Mouse (Mus musculus) cerebellum, adult 11-12 months (tissue): ENCODE results near the gene Eif4h.

Experiments
- DNase-seq: peaks from one replicate; pipeline ENCODE4 v3.0.0; 2022

Eif4h gene

GRCm38 (mm10) chr5:134604376-134604775 is 34.9 kb downstream of the Eif4h start:
- DNase-seq, result no peak

GRCm38 (mm10) chr5:134597711-134598110 is 41.6 kb downstream of the Eif4h start:
- DNase-seq, result no peak

- no peak for DNase-seq
Measured at GRCm38 (mm10) chr5:134593093-134593492, 46.2 kb downstream of the Eif4h start.

DNA sequence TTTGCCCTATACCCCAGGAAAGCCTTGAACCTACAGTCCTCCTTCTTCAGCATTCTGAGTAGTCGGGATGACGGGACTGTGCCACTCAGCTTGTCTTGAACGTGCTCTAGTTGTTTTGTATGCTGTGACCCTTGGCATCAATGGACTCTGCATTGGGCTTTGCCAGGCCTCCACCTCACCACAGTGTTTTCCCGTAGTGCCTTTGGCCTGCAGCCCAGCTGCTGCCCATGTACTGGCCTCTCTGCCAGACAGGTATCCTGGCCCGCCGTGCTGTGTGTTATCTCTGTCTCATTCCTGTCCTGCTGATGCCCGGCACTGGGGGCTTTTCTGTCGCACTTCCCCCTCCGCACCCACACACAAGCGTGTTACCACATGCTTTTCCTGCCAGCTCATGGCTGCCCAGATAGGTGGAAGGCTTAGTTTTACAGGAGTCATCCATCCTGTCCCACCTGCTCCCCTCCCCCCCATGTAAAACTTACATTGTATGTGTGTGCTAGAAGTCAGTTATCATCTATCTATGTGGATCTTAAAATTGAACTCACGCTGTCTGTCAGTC is 47.2 kb downstream of the Eif4h start:
- DNase-seq, result peak; percentile 19

GRCm38 (mm10) chr5:134589900-134590299 is 49.4 kb downstream of the Eif4h start:
- no peak for DNase-seq

DNA sequence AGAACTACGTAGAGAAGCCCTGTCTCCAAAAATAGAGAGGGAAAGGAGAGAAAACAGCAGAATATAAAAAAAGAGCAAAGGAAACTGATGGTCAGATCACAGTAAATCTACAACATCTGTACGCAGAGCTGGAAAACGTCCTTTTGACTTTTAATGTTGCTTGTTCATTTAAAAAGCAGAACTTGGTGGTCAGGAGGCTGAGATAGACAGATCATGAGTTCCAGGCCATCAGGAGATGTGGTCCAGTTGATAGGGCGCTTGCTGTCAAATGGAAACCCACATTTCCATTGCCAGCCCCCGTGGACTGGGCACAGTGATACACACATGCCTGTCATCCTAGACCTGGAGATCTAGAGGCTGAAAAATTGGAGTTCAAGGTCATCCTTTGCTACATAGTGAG is 54.5 kb downstream of the Eif4h start:
- DNase-seq, result no peak

DNA sequence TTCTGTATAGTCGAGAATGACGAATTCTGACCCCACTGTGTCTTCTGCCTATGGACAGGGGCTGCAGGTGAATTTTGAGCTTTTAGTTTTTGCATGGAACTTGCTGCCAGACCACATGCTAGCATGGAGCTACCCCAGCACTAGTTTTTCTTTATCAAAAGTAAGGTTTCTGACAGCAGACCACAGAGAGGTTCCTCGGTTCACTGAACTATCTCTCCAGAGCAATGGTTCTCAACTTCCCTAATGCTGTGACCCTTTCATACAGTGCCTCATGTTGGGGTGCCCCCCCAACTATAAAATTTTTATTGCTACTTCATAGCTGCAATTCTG is 55.4 kb downstream of the Eif4h start:
- no peak for DNase-seq

GRCm38 (mm10) chr5:134583006-134583883 is 56.0 kb downstream of the Eif4h start:
- no peak for DNase-seq

- DNase-seq, result peak; percentile 95
Measured at GRCm38 (mm10) chr5:134582221-134582907, 56.9 kb downstream of the Eif4h start.

DNA sequence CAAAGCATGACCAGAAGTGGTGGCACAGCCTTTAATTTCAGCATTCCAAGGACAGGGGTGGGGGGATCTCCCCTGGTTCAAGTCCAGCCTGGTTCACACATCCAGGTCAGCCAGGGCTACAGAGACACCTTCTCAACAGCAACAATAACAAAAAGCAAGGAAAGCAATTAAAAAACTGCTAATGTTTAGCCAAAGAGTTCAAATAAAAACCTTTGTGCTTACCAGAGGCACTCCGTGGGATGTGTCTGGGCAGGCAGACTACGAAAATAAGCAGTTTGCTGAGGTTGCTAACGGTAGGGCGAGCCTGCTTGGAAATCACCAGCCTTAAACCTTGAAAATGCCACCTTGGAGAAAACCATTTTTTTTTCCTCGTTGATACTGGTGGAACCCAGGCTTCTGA is 58.1 kb downstream of the Eif4h start, which contains the start of gene Rfc2:
Gene Rfc2 (plus strand): TSS at position 221 of the 400 bp plus-strand sequence.
- DNase-seq, result no peak

- no peak for DNase-seq
Measured at GRCm38 (mm10) chr5:134579135-134579534, 60.2 kb downstream of the Eif4h start.

DNA sequence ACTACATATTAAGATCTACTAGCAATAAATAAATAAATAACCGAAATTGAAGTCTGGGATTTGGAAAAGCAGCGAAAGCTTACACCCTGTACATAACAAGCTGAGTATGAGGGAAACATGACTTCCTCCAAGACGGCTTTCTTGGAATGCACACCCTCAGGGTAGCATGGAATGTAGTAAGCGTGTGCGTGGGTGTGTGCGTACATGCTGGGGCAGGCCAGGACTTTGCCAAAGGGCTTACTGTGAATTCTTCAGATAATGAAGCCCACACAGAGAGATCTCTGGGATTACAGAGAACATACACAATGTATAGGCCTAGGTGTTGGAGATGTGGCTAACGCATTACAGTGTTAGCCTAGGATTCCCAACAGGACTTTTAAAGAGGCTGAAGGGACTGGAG is 61.8 kb downstream of the Eif4h start:
- DNase-seq, result no peak

GRCm38 (mm10) chr5:134576517-134577220 is 62.6 kb downstream of the Eif4h start:
- DNase-seq, result no peak

GRCm38 (mm10) chr5:134575833-134576232 is 63.5 kb downstream of the Eif4h start:
- no peak for DNase-seq

DNA sequence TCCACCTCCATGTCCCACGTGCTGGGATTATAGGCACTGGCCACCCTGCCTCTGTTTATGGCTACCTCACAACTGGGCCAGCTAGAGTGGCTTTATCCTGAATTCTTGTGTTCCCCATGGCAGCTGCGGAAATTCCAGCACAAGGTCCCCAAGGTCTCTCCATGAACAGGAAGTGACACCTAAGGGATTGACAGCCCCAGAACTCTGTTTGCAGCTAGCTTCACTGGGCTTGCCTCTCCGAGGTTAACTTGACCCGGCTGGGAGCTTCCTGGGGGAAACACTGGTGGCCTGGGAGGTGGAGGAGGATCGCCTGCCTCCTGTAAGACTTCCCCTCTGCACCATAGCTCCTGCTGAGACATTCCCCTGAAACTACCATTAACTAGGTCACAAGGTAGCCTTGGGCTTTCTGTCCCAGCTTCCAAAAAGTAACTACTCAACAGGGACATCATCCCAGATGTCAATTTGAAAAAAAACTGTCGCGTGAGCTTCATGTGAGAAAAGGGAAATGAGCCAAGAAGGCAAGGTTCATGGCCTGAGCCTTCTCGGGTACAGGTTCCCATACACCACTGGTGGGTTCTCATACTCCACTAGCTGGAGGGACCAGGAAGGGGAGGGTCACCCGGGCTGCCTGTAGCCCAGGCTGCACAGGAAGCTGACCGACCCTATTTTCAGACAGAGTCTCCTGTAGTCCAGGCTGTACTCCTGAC is 66.6 kb downstream of the Eif4h start:
- DNase-seq, result no peak

GRCm38 (mm10) chr5:134571730-134572507 is 67.4 kb downstream of the Eif4h start:
- no peak for DNase-seq
